Mouse (Mus musculus) layer of hippocampus, postnatal 14 days (tissue): ENCODE data around the gene Cacul1. TPM values are rescaled to one million over a fixed set of nuclear protein-coding genes. Genes with fewer than 3 reads are reported as not detected.
A peak's percentile ranks its signal among the peaks of the same experiment; 100 is the strongest.
"Not testable (repeated sequence)": the region's sequence is repeated elsewhere in the genome, so short reads cannot be mapped to it uniquely, and the experiment has no call there.

ENCODE experiments used
- DNase-seq, 2 experiments: peaks; one replicate each; pipeline ENCODE4 v3.0.0; 2021 to 2022; ENCODE audit warnings: low spot score in 2 of 2, mixed read lengths in 1 of 2
- long read RNA-seq, 2 experiments: library from polyadenylated mRNA; stranded (forward); transcript quantifications; one replicate each; pipeline ENCODE4 v2.0.0; 2021
- total RNA-seq, 2 experiments: library from RNA; stranded (reverse); gene quantifications; 2 replicates each; pipeline ENCODE4 v1.2.3; 2021

The Cacul1 gene
- total RNA-seq, result 10 to 100 TPM; 47.0 to 47.3 TPM
- long read RNA-seq, experiment 1, full-length matches to known transcripts, result 2 of 10 reads
- long read RNA-seq, experiment 1, partial matches to known transcripts, result 0 of 10 reads
- long read RNA-seq, experiment 1, other reads (novel, unspliced or antisense), result 8 of 10 reads
- long read RNA-seq, experiment 2, full-length matches to known transcripts, result 8 of 24 reads
- long read RNA-seq, experiment 2, partial matches to known transcripts, result 2 of 24 reads
- long read RNA-seq, experiment 2, other reads (novel, unspliced or antisense), result 14 of 24 reads

DNA sequence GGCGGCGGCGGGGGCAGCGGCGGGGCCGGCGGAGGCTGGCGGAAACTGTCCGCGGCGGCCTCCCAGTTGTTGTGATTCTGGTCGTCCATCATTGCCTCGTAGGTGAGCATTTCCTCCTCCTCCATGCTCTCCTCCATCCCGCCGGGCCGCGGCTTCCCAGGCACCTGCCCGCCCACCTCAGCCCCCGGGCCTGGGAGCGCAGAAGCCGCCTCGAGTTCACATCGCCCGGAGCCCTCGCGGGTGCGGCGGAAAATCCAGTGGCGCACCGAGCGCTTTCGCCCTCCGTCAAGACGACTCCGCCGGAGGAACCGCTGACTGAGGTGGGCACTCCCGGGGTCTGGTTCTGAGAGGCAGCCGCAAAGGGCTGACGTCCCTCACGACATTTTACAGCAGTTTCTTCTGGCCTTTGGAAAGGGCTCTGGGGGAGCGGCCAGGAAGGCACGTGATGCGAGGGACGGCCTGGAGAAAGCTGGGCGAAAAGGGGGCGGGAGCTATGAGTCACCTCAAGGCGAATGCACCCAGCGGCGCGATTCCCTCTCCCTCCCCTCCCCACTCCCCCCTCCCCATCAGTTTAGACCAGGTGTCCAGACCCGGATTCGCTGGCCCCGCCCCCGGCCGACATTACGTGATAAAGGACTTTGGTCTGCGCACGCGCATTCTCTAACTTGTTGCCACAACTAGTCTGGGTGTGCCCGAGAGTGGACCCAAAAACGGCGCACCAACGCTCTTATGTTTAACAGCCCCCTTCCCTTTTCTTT is at the start of gene Cacul1:
Gene Cacul1 (minus strand): TSS at position 444 of the 758 bp plus-strand sequence.
- peak; percentile 93 to 96 for DNase-seq

GRCm38 (mm10) chr19:60619420-60619819 is 38.6 kb upstream of the Cacul1 start:
- DNase-seq, result no peak

DNA sequence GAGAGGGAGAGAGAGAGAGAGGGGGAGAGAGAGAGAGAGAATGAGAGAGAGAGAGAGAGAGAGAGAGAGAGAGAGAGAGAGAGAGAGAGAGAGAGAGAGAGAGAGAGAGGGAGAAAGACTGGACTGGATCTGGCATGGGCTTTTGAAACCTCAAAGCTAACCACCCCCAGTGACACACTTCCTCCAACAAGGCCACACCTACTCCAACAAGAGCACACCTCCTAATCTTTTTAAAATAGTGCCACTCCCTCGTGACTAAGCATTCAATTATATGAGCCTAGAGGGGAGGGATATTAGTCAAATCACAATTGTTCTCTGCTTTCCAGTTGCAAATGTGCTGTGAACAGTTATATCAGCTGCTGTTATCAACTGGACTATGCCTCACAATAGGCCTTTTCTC is 36.2 kb upstream of the Cacul1 start:
- DNase-seq, result no peak

DNA sequence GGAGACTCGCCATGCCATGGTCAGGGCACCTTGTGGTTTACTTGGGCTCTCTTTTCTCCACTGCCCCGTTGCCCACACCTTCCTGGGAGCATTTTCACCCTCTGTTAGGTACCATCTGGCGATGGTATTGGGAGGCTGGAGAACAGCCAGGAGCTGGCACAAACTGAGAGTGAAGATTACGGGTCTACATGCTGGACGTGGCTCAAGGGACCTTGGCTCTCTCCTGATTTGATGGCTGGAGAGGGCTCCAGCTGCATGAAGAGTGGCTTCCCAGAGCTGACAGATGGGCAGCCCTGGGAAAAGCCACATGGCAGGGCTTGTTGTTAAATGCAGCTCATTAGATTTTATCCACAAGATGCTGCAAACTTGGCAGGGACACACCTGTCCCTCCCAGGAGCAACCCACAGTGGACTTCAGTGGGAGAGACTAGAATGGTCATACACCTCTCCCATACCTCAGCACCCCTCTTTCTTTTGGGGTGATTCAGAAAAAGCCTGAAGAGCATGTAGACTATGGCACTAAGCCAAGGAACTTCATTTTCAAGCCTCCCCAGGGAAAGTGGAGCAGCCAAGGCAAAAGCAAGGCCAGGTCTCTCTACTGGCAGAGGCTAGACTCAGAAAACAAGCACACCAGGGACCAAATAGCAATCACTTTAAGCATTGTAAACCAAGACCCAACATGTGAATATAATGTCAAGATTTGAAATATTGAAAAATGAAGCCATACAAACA is 34.8 kb upstream of the Cacul1 start:
- DNase-seq, result peak; percentile 50 to 65

DNA sequence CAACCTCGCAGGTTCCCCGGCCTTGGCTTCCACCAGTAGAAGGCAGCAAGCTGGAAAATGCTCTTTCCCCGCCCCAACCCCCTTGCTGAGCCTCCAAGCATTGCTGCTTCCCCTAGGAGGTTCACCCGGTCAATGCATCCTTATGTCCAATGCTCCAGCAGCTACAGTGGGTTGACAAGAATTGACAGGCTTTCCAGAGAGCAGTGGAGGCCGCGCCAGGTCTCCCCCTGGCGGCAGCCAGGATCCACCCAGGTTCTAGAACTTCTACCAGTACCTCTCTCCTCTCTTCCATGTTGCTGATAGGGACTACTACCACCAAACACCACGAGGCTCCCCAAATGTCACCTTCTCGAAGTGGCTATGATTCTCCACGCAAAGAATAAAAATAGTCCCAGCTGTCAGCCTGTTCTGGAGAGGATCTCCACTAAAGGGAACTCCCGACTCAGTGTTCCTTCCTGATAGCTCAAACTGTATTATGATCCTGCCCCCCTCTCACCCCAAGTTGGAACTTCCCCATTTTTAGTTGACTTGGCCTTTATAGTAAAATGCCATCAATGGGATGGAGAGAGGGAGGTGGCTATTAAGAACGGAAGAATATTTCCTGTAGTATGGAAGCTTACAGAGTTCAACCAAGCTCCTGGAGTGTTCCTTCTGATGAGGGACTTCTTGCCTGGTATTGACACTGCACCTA is 30.8 kb upstream of the Cacul1 start:
- no peak for DNase-seq

DNA sequence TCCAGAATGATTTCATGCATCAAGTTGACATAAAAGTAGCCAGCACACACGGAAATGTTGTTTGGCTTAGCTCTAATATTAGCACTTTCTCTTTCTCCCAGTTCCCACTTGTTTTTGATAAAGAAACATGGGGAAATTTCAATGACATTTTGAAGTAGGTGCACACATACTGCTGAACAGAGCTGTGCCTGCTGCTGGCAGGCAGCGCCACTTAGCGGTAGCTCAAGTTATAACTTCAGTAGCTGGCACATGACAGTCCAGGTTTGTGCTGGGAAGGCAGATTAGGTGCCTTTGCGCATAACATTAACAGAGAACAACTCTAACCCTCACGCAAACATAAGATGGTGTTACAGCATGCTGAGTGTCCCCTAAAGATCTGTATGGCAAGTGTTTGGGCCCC is 27.9 kb upstream of the Cacul1 start:
- DNase-seq, result no peak

DNA sequence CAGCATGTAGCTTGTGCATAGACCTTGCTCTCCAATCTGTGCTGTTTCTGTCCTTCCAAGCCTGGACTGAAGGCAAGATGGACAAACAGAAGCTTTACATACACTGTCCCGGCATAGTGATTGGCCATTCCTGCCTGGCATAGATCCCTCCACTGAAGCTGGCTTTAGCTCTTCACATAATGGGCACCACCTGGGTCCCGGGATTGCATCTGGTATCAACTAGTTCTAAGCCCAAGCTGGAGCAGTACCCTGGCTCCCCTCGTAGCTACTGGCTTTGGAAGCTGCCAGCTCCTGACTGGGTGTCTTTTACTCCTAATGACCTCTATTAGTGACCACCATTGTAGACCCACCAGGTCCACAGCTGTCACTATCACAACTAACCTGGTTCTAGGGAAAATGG is 22.8 kb upstream of the Cacul1 start:
- peak in 1 of 2 experiments; percentile 57 for DNase-seq

- DNase-seq, result not testable (repeated sequence)
Measured at GRCm38 (mm10) chr19:60602066-60602465, 21.2 kb upstream of the Cacul1 start.

GRCm38 (mm10) chr19:60598025-60598697 is 17.3 kb upstream of the Cacul1 start:
- no peak for DNase-seq

- DNase-seq, result no peak
Measured at GRCm38 (mm10) chr19:60589646-60590045, 8.8 kb upstream of the Cacul1 start.

DNA sequence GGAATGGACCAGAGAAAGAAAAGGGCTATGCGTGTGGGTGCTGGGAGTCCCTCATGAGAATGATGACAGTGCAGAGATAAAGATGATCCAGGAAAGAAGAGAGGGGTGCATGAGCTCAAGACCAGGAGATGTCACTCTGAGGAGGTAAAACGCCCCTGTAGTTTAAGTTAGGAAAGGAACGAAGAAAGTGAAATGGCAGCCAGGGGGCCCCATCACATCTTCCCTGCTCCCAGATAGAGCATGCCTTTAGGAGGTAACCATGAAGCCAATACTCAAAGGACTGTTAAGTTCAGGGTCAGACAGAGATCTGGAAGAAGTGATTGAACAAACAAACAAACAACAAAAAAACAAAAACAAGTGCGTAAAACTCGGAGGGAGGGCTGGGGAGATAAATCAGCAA is 5.8 kb upstream of the Cacul1 start:
- no peak for DNase-seq

DNA sequence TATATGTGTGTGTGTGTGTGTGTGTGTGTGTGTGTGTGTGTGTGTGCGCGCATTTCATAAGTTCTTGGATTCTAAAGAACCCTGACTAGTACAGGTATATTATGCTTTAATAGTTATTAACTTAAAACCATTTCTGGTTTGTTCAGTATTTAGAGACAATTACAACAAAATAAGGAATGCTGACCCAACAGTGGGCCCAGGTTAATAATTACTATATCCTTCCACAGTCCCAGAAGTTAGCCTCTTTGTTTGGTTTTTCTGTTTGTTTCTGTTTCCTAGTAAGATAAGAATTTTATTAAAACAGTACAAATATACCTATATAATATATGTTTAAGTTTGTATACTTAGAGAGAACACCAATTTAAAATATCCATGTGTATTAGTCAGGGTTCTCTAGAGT is 2.4 kb upstream of the Cacul1 start:
- no peak for DNase-seq

DNA sequence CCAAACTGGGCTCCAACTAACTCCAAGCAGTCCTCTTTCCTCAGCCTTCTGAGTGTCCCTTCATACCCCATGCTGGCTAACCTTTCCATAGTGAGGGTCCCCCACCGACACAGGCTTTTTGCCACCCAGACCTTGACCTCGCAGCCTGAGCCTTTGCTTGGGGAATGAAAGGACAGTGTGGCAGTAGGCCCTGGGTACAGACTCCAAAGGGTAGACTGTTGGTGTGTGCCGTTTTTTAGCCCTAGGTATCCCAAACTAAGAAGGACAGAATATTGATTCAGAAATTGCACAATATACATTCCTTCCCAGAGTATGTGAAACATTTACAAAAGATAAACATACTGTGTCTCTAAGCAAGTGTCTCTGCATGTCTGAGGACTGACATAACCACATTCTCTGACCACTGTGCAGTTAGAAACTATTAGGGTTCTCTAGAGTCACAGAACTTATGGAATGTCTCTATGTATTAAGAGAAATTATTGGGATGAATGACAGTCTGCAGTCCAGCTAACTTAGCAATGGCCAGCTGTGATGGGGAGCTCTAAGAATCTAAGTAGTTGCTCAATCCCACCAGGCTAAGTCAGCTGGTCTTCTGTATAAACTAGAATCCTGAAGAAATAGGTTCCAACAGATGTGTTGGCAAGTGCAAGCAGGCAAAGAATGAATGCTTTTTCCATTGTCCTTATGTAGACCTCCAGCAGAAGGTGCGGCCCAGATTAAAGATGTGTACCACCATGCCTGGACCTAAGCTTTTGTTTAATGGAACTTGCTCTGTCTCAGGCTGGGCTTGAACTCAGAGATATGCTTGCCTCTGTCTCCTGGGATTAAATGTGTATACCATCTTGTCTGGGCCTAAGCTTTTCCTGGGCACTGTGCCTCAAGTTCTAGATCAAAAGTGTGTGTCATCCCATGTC is 809 bp upstream of the Cacul1 start:
- DNase-seq, result no peak

DNA sequence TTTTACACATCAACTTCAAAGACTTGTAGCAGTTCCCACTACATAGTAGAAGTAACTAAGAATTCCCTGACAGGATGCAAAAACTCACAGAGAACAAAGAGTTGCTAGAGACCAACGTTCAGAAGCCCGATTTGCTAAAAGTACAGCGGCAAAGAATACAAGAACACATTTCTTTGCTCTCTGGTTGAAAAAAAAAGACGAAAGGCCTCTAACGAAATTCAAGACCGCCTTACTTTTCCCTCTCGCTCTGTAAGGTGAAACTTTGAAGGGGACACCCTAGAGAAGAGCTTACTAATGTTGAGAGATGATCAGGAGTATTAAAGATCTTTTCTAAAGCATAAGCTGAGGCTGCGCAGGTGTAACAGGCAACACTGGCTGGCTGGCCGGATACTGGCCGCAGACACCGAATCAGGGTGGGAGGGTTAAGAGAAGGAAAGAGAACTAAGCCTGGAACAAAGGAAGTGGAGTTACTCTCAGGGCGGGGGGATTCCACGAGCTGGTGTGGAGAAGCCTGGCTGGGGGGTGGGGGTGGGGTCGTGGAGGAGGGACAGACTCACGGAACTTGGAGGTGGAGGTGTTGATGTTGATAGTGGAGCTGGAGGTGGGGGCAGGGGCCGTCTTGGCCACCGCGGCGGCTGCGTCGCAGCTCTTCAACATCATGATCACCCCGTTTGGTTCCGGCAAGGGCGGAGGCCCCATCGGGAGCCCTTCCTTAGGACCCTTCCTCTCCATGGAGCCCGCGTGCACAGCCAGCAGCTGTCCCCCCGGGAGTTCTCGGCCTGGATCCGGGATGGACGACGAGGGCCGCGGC is 849 bp downstream of the Cacul1 start:
- DNase-seq, result peak in 1 of 2 experiments; percentile 20

DNA sequence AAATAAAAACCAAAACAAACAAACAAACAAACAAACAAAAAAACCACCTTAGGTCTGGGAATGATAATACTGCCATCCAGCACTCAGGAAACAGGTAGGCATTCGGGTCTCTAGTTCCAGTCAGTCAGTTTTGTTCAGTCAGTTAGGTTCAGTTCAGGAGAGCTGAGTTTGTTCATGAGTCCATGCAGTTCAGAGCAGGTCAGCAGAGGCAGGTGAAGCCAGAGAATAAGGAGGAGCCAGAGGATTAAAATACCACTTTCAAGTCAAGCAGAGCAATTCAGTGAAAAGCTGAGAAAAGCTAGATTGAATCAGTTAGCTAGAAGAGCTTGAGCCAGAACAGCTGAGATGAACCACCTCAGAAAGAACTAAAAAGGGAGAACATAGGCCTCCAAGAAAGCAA is 4.1 kb downstream of the Cacul1 start:
- no peak for DNase-seq

DNA sequence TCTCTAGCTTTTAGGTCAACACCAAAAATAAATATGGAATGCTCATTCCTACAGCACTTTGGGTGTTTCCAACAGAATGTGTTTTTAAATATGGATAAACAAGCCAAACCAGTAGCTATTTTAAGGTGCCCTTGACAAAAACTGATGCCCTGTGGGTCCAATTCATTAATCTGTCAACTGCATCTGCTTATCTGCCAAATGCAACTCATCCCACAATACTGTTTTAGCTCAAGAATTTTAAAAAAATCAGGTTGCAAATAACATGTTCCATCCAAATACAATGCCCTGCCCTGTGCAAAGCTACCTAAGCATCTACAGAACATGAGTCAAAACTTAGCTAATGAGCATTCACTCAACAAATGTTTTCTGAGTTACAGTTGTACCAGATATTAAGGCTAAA is 20.3 kb downstream of the Cacul1 start:
- no peak for DNase-seq

- DNase-seq, result no peak
Measured at GRCm38 (mm10) chr19:60554866-60555438, 25.9 kb downstream of the Cacul1 start.

DNA sequence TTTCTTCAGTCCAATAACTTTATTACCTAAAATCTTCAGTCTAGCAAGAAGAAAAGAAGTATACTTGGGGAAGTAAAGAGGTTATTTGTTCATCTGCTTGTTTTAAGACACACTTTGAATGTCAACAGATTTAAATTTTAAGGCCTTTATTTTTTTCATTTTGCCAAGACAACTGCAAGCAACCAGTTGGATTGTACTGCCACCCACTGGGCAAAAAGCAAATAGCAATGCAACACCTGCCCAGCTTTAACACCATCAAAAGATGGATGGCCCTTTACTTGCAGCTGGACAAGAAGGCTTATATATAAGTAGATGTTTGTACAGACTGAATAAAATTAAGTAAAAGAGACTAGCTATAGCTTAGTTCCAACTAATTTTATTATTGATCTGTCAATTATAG is 27.3 kb downstream of the Cacul1 start:
- DNase-seq, result peak; percentile 41 to 54

GRCm38 (mm10) chr19:60543302-60543701 is 37.5 kb downstream of the Cacul1 start:
- no peak for DNase-seq
